Mouse (Mus musculus): ENCODE data around the gene Dock6. TPM values are rescaled to one million over a fixed set of nuclear protein-coding genes. Genes with fewer than 3 reads are reported as not detected.
A peak's percentile ranks its signal among the peaks of the same experiment; 100 is the strongest.
"Not testable (repeated sequence)": the region's sequence is repeated elsewhere in the genome, so short reads cannot be mapped to it uniquely, and the experiment has no call there.

Dock6 gene
- polyA plus RNA-seq (2016; fragmentation: Nextera tagmentation; extraction: Ambion mirVana): 47.9 and 56.9 TPM in 2 replicates

GRCm38 (mm10) chr9:21852128-21853091, at the start of gene Dock6:
Gene Dock6, minus strand, starts transcription at chr9:21852635.
- H3K9me3 ChIP-seq: no peaks in the 10 kb centered on the region
- H3K4me3 ChIP-seq: peak within 1 kb of the TSS; percentile 82
- no peaks in the 10 kb centered on the region for H3K27me3 ChIP-seq (ENCODE audit: insufficient read depth, poor library complexity, severe bottlenecking)
- peaks cover 38% of the 10 kb centered on the region for H3K4me1 ChIP-seq
- no peaks in the 10 kb centered on the region for H3K36me3 ChIP-seq
- peak; percentile 96 for DNase-seq (ENCODE audit: low spot score)
- 1% methylated on average over 68 of the region's 68 CpGs for WGBS
- H3K27ac ChIP-seq: peak within 1 kb of the TSS; percentile 92

GRCm38 (mm10) chr9:21901223-21901820, 48.9 kb upstream of the Dock6 start:
- Histone ChIP-seq H3K4me3 (peak overlapping the region; percentile 53), H3K36me3 (no peaks in the 10 kb centered on the region), H3K27me3 (ENCODE audit: insufficient read depth, poor library complexity, severe bottlenecking) (peaks cover 30% of the 10 kb centered on the region), H3K27ac (peak overlapping the region; percentile 54), H3K9me3 (no peaks in the 10 kb centered on the region), H3K4me1 (no peaks in the 10 kb centered on the region)
- 16% methylated on average over 10 of the region's 10 CpGs for WGBS
- DNase-seq (ENCODE audit: low spot score): peak; percentile 81

GRCm38 (mm10) chr9:21889229-21889628, 36.8 kb upstream of the Dock6 start:
- H3K9me3 ChIP-seq: 0 out of 2 replicates have a peak, but pooled peaks cover 2% of the 10 kb centered on the region
- H3K4me1 ChIP-seq: no peaks in the 10 kb centered on the region
- no peak overlapping the region for H3K4me3 ChIP-seq
- H3K36me3 ChIP-seq: no peaks in the 10 kb centered on the region
- DNase-seq (ENCODE audit: low spot score): no peak
- H3K27ac ChIP-seq: no peak overlapping the region
- peaks cover 5% of the 10 kb centered on the region; the same call in 1 of the 2 replicates for H3K27me3 ChIP-seq (ENCODE audit: insufficient read depth, poor library complexity, severe bottlenecking)
- 70% methylated on average over 3 of the region's 3 CpGs for WGBS

- no peaks in the 10 kb centered on the region for H3K36me3 ChIP-seq
- H3K27me3 ChIP-seq (ENCODE audit: insufficient read depth, poor library complexity, severe bottlenecking): peaks cover 7% of the 10 kb centered on the region; the same call in 1 of the 2 replicates
- H3K27ac ChIP-seq: no peak overlapping the region
- no peak for DNase-seq (ENCODE audit: low spot score)
- H3K4me3 ChIP-seq: no peak overlapping the region
- H3K4me1 ChIP-seq: no peaks in the 10 kb centered on the region
- no peaks in the 10 kb centered on the region for H3K9me3 ChIP-seq
- 60% methylated on average over 3 of the region's 3 CpGs for WGBS
These were observed 24.2 kb upstream of the Dock6 start for GRCm38 (mm10) chr9:21876601-21877000.

- no peaks in the 10 kb centered on the region for H3K36me3 ChIP-seq
- no peak for DNase-seq (ENCODE audit: low spot score)
- no peaks in the 10 kb centered on the region for H3K9me3 ChIP-seq
- H3K4me3 ChIP-seq: no peak overlapping the region
- no peak overlapping the region for H3K27ac ChIP-seq
- H3K27me3 ChIP-seq (ENCODE audit: insufficient read depth, poor library complexity, severe bottlenecking): peaks cover 9% of the 10 kb centered on the region; the same call in 1 of the 2 replicates
- WGBS: 57% methylated on average over 4 of the region's 4 CpGs
- H3K4me1 ChIP-seq: peaks cover 4% of the 10 kb centered on the region; the same call in 1 of the 2 replicates
These were observed 19.8 kb upstream of the Dock6 start for GRCm38 (mm10) chr9:21872204-21872603.

- Histone ChIP-seq H3K4me1 (peaks cover 4% of the 10 kb centered on the region; the same call in 1 of the 2 replicates), H3K4me3 (peak overlapping the region; percentile 35; the same call in 1 of the 2 replicates), H3K36me3 (no peaks in the 10 kb centered on the region), H3K27me3 (ENCODE audit: insufficient read depth, poor library complexity, severe bottlenecking) (peaks cover 9% of the 10 kb centered on the region; the same call in 1 of the 2 replicates), H3K9me3 (no peaks in the 10 kb centered on the region), H3K27ac (no peak overlapping the region)
- no peak for DNase-seq (ENCODE audit: low spot score)
- 15% methylated on average over 20 of the region's 20 CpGs for WGBS
These were observed 18.6 kb upstream of the Dock6 start for GRCm38 (mm10) chr9:21870879-21871524.

GRCm38 (mm10) chr9:21869290-21869689, 16.9 kb upstream of the Dock6 start:
- H3K27me3 ChIP-seq (ENCODE audit: insufficient read depth, poor library complexity, severe bottlenecking); DNase-seq (ENCODE audit: low spot score); H3K27ac ChIP-seq; H3K4me3 ChIP-seq; H3K9me3 ChIP-seq; H3K36me3 ChIP-seq; H3K4me1 ChIP-seq: not testable (repeated sequence)
- 53% methylated on average over 7 of the region's 7 CpGs for WGBS

GRCm38 (mm10) chr9:21867726-21868125, 15.3 kb upstream of the Dock6 start:
- 0 out of 2 replicates have a peak overlapping the region, but pooled peaks have one; percentile 47 for H3K27ac ChIP-seq
- no peaks in the 10 kb centered on the region for H3K36me3 ChIP-seq
- peaks cover 9% of the 10 kb centered on the region; the same call in 1 of the 2 replicates for H3K27me3 ChIP-seq (ENCODE audit: insufficient read depth, poor library complexity, severe bottlenecking)
- 81% methylated on average over 3 of the region's 3 CpGs for WGBS
- DNase-seq (ENCODE audit: low spot score): no peak
- peaks cover 6% of the 10 kb centered on the region; the same call in 1 of the 2 replicates for H3K4me1 ChIP-seq
- H3K9me3 ChIP-seq: no peaks in the 10 kb centered on the region
- no peak overlapping the region for H3K4me3 ChIP-seq

GRCm38 (mm10) chr9:21866641-21867040, 14.2 kb upstream of the Dock6 start:
- Histone ChIP-seq H3K27me3 (ENCODE audit: insufficient read depth, poor library complexity, severe bottlenecking) (peaks cover 3% of the 10 kb centered on the region; the same call in 1 of the 2 replicates), H3K9me3 (no peaks in the 10 kb centered on the region), H3K27ac (no peak overlapping the region), H3K4me1 (peaks cover 6% of the 10 kb centered on the region; the same call in 1 of the 2 replicates), H3K36me3 (no peaks in the 10 kb centered on the region), H3K4me3 (no peak overlapping the region)
- no peak for DNase-seq (ENCODE audit: low spot score)
- WGBS: 62% methylated on average over 2 of the region's 2 CpGs

- H3K27me3 ChIP-seq (ENCODE audit: insufficient read depth, poor library complexity, severe bottlenecking): no peaks in the 10 kb centered on the region
- no peak overlapping the region for H3K4me3 ChIP-seq
- H3K4me1 ChIP-seq: peaks cover 6% of the 10 kb centered on the region; the same call in 1 of the 2 replicates
- WGBS: 63% methylated on average over 5 of the region's 5 CpGs
- no peak overlapping the region for H3K27ac ChIP-seq
- DNase-seq (ENCODE audit: low spot score): no peak
- H3K9me3 ChIP-seq: no peaks in the 10 kb centered on the region
- H3K36me3 ChIP-seq: no peaks in the 10 kb centered on the region
These were observed 13.4 kb upstream of the Dock6 start for GRCm38 (mm10) chr9:21865673-21866398.

- 82% methylated on average over 1 of the region's 1 CpGs for WGBS
- H3K4me3 ChIP-seq: no peak overlapping the region
- no peaks in the 10 kb centered on the region for H3K27me3 ChIP-seq (ENCODE audit: insufficient read depth, poor library complexity, severe bottlenecking)
- DNase-seq (ENCODE audit: low spot score): no peak
- no peak overlapping the region for H3K27ac ChIP-seq
- no peaks in the 10 kb centered on the region for H3K36me3 ChIP-seq
- no peaks in the 10 kb centered on the region for H3K9me3 ChIP-seq
- H3K4me1 ChIP-seq: 0 out of 2 replicates have a peak, but pooled peaks cover 2% of the 10 kb centered on the region
These were observed 9.7 kb upstream of the Dock6 start for GRCm38 (mm10) chr9:21862181-21862580.

- WGBS: 66% methylated on average over 6 of the region's 6 CpGs
- H3K4me1 ChIP-seq; H3K27me3 ChIP-seq (ENCODE audit: insufficient read depth, poor library complexity, severe bottlenecking); H3K36me3 ChIP-seq; H3K27ac ChIP-seq; DNase-seq (ENCODE audit: low spot score); H3K9me3 ChIP-seq; H3K4me3 ChIP-seq: not testable (repeated sequence)
These were observed 7.9 kb upstream of the Dock6 start for GRCm38 (mm10) chr9:21860349-21860748.
